Mouse (Mus musculus) mouse trophoblast stem cell (cell line): Measurements from ENCODE around the gene Abhd14a.
"Not testable (repeated sequence)": the region's sequence is repeated elsewhere in the genome, so short reads cannot be mapped to it uniquely, and the experiment has no call there.

Experiments
- in situ Hi-C, 2 experiments: fragments of 300-500 bp; cut with MseI, MboI; formaldehyde crosslinking; loops; 2 replicates in 1 of 2; 3 replicates in 1 of 2; pipeline ENCODE4 v1.15.1; 2025

The Abhd14a gene

DNA sequence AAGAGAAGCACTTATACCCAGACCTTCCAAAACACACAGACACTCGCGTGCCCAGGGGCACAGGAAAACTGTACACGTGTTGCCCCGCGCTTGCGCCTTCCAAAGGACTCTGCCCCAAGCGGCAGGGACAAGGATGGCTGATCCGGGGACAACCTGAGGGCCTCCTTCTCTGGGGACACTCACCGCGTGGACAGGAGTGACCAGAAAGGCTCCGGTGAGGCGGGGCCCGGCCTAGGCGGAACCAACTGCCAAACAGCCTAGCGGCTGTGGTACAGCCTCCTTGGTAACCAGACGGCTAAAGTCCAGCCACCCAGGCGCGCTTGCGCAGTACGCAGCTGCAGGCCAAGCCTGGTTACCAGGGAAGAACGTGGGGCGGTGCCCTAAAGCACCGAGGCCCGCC lies at the start of gene Abhd14a, which contains the start of gene Abhd14b:
Gene Abhd14a, minus strand, starts transcription at position 331 of the 400 bp plus-strand sequence.
Gene Abhd14b, plus strand, starts transcription at position 112 of the 400 bp plus-strand sequence.
- in situ Hi-C loops, result no loop called here

GRCm38 (mm10) chr9:106487602-106488001 lies 40.1 kb upstream of the Abhd14a start:
- in situ Hi-C loops, result not testable (repeated sequence)

DNA sequence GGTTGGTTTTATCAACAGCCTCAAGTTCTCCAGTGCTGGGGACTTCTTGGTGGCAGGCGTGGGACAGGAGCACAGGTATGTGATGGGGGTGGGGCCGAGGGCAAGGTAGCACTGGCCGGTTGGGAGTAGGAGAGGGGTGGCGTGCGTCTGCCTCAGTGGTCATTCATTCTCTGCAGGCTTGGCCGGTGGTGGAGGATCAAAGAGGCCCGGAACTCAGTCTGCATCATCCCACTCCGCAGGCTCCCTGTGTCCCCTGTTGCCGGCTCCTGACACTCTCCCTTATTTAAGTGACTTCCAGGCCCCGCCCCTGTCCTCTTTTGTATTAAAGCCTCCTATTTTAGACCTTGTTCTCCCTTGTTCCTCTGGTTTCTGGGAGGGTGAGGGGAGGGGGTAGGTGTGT lies 37.6 kb upstream of the Abhd14a start:
- in situ Hi-C loops, result no loop called here

DNA sequence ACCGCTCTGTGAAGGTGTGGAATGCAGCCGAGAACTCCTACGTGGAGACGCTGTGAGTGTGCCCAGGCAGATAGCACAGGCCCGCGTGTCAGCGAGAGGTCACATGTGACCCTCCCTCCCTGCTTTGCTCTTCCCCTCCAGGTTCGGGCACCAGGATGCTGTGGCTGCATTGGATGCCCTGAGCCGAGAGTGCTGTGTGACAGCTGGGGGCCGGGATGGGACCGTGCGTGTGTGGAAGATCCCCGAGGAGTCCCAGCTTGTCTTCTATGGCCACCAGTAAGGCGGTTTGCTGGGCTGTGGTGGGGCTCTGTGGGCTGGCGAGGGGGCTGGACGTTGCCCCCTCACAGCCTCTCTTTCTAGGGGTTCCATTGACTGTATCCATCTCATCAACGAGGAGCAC lies 36.1 kb upstream of the Abhd14a start:
- in situ Hi-C loops, result no loop called here

DNA sequence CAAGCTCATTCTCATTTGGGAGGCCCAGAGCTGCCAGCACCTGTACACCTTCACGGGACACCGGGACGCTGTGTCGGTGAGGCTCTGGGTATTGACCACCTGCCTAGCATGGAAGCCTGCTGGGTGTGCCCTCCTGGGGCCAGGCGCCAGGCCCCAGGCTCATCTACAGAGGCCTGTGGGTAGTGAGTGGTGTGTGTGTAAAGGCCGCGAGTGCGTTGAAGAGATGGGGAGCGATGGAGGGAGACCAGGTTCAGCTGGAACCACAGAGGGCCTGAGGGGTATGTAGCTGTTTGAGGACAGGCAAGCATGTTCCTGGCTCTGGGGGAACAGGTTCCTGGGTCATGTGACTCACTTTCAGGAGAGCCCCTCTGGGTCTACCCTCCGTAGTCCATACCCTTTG lies 35.7 kb upstream of the Abhd14a start:
- in situ Hi-C loops, result no loop called here

GRCm38 (mm10) chr9:106482578-106483115 lies 35.2 kb upstream of the Abhd14a start:
- in situ Hi-C loops, result no loop called here

DNA sequence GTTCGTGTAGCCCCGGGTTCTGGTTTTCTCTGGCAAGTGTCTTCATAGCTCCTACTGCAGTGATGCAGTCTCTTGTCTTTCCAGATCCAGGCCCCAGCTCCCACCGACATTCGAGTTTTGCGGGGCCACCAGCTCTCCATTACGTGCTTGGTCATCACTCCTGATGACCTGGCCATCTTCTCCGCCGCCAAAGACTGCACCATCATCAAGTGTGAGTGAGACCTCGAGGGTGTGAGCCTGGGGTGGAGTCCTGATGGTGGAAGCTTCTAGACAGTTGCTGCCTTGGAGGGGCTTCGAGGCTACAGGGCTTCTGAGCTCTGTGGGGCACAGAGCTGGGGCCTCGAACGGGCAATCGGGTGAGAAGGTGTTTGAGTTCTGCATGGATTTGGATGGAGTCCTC lies 34.2 kb upstream of the Abhd14a start:
- in situ Hi-C loops, result no loop called here

DNA sequence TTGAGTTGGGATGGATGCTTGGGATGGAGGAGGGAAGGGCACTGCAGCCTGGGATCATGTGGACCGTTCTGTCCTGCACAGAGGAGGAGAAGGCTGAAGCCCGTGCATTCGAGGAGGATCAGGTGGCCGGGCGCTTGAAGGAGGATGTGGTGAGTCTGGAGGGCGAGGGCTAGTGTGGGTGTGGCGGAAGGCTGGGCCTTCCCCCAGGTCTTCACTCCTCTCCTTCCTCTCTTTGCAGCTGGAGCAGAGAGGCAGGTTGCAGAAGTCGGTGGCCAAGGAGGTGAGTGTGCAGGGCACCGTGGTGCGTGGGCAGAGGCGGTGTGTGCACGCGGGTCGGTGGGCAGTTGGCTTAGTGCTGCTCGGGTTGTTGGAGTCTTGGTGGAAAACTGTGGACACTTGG lies 33.6 kb upstream of the Abhd14a start:
- in situ Hi-C loops, result no loop called here

DNA sequence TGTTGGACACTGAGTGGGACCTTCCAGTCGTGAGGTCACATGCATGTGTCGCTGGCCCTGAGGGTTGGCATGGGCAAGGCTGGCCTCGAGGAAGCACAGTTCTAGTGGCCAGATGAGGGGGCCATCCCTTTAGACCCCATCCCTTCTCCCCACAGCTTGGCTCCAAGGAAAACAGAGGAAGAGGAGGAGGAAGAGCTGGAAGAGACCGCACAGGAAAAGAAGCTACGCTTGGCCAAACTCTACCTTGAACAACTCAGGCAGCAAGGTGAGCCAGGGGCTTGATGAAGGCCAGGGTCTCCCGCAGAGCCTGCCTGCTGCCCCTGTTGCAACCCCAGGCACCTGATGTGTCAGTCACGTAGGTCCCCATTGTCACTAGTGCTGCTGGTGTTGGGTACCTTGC lies 33.1 kb upstream of the Abhd14a start:
- in situ Hi-C loops, result no loop called here

GRCm38 (mm10) chr9:106478101-106478500 lies 30.6 kb upstream of the Abhd14a start:
- in situ Hi-C loops, result no loop called here

GRCm38 (mm10) chr9:106477649-106478048 lies 30.2 kb upstream of the Abhd14a start:
- in situ Hi-C loops, result no loop called here

DNA sequence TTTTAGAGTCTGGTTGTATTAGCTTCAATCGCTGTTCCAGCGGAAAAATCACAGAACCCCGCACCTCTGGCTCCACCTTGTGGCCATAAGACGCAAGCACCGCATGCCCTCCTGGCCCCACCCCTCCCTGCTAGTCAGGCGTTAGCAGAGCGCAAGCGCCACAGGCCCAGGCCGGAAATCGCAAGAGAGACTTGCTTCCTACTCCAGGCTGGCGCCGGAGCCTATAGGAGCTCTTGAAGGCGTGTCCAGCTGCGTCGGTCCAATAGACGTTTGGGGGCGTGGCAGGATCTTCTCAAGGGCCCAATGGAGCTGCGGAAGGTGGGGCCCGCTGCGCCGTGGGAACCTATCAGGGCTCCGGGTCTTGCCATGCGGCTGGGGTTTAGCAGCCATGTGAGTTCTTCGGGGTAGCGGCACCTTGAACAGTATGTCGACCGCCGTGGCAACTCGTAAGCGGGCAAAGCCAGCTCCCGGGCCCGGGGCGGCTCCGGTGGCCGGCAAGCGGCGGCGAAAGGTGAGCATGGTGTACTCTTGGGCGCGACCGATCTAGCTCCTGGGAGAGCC lies 29.5 kb upstream of the Abhd14a start, which contains the start of gene Parp3:
Gene Parp3, minus strand, starts transcription at position 26 of the 561 bp plus-strand sequence.
- in situ Hi-C loops, result no loop called here

DNA sequence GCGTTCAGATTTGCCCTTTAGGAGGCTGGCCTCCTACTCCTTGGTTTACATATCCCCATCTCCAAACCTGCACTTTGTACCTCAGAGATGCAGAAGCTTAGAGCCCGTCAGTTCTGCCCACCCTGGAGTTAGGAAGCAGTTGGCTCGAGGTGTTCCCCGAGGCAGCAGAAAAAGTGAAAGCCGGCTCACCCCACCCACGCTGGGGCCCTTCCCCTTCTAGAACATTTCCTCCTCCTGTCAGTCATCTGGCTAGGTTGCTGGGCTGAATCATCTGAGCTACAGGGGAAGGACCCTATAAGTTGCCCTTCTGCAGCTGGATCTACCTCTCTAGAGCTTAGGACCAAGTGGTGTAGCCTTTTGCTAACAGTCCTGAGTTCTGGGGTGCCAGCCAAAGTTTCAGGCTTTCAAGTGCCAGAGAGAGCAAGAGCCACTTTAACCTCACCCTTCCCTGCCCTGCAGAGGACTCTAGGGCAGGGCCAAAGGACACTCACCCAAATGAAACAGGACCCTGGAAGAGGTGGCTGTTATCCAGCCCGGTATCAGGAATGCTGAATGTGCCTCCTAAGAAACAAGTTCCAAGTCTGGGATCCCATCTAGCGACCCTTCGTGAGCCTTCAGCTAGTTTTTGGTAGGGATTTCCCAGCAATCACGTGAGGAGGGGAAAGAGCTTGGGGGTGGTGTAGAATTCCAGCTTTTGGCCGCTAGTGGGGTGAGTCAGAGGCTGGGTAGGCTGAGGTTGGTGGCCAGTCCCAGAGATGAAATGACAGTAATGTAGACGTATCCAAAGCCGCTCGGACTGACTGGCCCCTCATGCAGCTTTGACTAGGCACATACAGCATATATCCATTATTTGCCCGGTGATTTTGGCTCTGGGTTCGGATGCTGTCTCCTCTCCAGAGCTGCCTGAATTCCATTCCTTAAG lies 28.8 kb upstream of the Abhd14a start:
- in situ Hi-C loops, result no loop called here

DNA sequence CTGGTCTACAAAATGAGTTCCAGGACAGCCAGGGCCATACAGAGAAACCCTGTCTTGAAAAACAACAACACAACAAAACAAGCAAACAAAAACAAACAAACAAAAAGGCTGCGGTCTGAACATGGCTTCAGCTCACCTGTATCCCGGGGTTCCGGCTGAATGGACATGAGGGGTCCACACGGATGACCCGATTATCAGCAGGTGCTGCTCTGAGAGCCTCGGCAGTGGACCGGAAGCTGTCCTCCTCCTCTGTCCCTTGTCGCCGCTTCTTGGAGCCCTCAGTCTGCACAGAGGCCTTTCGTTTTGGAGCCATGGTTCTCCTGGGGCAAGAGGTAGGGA lies 28.2 kb upstream of the Abhd14a start, which contains the start of gene Rrp9:
Gene Rrp9, plus strand, starts transcription at position 301 of the 339 bp plus-strand sequence.
- in situ Hi-C loops, result no loop called here

DNA sequence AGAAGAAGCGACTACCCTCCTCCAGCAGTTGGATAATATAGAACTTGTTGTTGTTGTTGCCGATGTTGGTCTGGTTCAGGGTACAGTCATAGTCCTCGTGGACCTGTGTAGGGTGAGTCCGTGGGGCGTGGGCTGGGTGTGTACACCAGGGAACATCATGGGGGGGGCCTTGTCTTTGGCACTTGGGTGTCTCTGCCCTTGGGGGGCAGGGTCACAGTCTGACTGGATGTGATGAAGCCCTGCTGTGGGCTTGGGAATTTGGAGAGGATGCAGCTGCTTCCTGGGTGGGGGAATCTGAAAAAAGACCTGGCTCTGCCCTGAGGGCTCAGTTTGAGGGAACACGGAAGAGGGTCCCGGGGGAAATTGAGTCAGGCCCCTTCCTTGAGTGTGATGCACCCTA lies 27.6 kb upstream of the Abhd14a start:
- in situ Hi-C loops, result no loop called here

GRCm38 (mm10) chr9:106474456-106474855 lies 27.0 kb upstream of the Abhd14a start:
- in situ Hi-C loops, result no loop called here

DNA sequence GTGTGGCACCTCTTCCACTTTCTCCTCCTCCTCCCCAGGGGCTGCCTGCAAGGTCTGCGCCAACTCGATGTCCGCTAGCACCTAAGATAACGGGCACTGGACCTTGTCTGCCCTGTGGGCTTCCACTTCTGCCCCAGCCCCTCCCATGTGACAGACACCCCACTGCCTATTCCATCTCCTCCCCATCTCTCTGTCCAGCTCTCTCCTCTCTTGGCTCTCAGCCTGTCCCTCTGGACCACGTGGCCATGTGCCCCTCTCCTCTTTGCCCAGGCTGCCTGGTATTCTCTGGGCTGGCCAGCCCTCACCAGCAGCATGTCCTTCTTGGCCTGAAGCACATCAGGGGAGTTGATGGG lies 26.3 kb upstream of the Abhd14a start:
- in situ Hi-C loops, result no loop called here

GRCm38 (mm10) chr9:106473081-106473752 lies 25.7 kb upstream of the Abhd14a start:
- in situ Hi-C loops, result no loop called here

DNA sequence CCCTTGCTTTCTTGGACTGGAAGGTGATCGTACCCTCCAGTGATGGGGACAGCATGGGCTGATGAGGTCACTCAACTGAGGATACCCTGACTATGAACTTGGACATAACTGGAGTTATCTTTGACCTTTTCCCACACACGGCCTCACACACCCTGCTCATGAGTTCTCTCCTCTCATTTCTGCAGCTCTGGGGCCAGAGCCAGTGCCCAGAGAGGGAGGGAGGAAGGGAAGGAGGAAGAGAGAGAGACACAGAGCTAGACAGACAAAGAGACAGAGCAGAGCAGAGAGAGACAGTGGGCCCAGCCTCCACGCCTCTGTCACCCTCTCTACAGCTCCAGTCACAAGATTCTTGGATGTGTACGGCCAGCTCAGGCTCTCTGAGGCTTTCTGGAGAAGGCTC lies 24.8 kb upstream of the Abhd14a start:
- in situ Hi-C loops, result no loop called here

GRCm38 (mm10) chr9:106471892-106472291 lies 24.4 kb upstream of the Abhd14a start:
- in situ Hi-C loops, result no loop called here

DNA sequence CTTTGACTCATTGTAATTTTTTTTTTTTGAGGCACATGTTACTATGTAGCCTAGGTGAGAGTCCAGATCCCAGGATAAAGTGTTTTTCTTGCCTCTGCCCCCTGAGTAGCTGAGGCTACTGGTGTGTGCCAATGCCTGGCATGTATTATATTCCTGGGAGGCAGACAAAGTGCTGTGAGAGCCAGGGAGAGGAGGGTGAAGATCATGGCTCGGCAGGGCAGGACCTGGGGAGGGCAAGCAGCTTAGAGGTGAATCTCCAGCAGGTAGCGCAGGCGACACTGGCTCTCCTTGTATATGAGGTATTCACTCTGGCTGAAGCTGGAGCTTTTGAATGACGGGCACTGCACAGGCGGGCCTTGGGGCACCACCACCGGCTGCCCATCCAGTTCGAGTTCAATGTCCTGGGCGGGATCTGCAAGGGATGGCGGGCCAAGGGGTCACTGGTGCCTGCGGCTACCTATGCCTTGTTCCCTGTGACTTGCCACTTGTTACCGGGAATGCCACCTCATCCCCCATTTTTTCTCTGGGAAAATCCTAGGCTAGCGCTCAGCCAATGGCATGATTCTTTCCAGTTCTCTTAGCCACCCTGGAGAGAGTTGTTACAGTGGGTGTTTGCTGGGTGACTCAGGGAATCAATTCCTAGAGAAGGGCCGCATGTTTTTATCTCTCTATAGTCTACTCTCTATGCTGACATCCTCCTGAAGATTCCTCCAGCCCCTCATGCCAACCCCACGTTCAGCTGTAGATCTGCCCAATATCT lies 23.7 kb upstream of the Abhd14a start:
- in situ Hi-C loops, result no loop called here

- in situ Hi-C loops, result no loop called here
These were observed 22.3 kb upstream of the Abhd14a start for GRCm38 (mm10) chr9:106469776-106470175.
